Mouse (Mus musculus) c-Kit-positive CD71-positive TER-119-negative erythroid progenitor cells, embryonic 14.5 days (primary cell): ENCODE data around the gene Foxf1.
A peak's percentile ranks its signal among the peaks of the same experiment; 100 is the strongest.

Experiments used
- DNase-seq: peaks from one replicate; pipeline ENCODE4 v3.0.0-alpha.2; 2013; ENCODE audit warnings: low read depth

The Foxf1 gene

DNA sequence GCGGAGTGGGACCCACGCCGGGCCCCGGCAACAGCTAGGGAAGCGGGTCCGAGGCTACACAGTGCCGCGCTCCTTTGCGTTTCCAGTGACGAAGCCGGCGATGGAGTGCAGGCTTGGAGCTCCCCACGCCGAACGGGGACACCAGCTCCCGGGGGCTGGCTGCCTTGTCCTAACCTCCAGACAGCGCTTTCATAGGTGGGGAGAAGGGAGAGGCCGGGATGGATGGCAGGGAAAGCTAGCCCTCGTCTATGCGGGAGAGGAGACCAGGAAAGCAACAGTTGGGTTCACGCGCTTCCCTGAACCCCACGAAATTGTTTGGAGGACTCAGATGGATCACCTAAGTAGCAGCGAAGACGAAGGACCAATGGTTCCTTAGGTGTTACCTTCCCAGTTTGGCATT is 30.9 kb downstream of the Foxf1 start:
- DNase-seq = no peak

DNA sequence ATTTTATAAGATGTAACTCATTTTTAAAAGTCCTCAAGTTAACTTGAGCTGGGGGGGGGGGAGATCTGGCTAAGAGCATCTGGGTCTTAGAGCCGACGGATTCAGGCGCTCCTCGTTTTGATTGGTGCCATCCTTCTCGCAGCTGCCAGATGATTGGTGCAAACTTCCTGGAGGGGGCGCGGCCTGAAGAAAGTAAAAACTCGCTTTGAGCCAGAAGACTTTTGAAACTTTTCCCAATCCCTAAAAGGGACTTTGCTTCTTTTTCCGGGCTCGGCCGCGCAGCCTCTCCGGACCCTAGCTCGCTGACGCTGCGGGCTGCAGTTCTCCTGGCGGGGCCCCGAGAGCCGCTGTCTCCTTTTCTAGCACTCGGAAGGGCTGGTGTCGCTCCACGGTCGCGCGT is 31.8 kb downstream of the Foxf1 start, which contains the start of gene Foxc2:
Foxc2 (plus strand) TSS at position 224 of the 400 bp plus-strand sequence.
- DNase-seq = peak; percentile 47

DNA sequence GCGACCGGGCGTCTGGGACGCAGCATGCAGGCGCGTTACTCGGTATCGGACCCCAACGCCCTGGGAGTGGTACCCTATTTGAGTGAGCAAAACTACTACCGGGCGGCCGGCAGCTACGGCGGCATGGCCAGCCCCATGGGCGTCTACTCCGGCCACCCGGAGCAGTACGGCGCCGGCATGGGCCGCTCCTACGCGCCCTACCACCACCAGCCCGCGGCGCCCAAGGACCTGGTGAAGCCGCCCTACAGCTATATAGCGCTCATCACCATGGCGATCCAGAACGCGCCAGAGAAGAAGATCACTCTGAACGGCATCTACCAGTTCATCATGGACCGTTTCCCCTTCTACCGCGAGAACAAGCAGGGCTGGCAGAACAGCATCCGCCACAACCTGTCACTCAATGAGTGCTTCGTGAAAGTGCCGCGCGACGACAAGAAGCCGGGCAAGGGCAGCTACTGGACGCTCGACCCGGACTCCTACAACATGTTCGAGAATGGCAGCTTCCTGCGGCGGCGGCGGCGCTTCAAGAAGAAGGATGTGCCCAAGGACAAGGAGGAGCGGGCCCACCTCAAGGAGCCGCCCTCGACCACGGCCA is 32.5 kb downstream of the Foxf1 start:
- DNase-seq = no peak

DNA sequence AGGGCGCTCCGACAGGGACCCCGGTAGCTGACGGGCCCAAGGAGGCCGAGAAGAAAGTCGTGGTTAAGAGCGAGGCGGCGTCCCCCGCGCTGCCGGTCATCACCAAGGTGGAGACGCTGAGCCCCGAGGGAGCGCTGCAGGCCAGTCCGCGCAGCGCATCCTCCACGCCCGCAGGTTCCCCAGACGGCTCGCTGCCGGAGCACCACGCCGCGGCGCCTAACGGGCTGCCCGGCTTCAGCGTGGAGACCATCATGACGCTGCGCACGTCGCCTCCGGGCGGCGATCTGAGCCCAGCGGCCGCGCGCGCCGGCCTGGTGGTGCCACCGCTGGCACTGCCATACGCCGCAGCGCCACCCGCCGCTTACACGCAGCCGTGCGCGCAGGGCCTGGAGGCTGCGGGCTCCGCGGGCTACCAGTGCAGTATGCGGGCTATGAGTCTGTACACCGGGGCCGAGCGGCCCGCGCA is 33.0 kb downstream of the Foxf1 start:
- no peak for DNase-seq

DNA sequence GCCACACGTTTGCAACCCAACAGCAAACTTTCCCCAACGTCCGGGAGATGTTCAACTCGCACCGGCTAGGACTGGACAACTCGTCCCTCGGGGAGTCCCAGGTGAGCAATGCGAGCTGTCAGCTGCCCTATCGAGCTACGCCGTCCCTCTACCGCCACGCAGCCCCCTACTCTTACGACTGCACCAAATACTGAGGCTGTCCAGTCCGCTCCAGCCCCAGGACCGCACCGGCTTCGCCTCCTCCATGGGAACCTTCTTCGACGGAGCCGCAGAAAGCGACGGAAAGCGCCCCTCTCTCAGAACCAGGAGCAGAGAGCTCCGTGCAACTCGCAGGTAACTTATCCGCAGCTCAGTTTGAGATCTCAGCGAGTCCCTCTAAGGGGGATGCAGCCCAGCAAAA is 33.7 kb downstream of the Foxf1 start:
- DNase-seq = no peak

DNA sequence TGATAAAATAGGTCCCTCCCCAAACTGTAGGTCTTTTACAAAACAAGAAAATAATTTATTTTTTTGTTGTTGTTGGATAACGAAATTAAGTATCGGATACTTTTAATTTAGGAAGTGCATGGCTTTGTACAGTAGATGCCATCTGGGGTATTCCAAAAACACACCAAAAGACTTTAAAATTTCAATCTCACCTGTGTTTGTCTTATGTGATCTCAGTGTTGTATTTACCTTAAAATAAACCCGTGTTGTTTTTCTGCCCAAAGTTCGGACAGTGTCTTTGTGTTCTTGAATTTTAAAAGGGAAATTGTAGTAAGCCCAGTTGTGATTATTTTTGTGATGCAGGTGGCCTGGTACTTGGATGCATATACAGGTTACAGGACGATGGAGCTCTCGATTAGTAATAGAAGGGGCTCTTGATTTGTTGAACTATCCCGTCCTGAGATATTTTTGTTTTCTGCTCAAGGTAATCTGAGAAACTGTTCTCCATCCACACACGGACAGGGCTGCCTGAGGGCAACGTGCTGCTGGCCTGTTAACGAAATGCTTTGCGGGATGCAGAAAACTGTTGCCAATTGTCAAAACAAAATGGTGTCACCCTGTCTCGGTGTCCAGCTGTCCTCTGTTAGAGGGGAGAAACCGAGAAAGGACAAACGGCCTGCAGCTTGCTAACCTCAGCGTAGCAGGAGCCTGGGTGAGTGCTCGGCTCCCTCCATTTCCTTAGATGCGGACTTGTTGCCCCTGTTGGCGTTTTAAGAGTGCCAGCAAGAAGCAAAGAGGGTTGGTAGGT is 34.6 kb downstream of the Foxf1 start:
- no peak for DNase-seq

DNA sequence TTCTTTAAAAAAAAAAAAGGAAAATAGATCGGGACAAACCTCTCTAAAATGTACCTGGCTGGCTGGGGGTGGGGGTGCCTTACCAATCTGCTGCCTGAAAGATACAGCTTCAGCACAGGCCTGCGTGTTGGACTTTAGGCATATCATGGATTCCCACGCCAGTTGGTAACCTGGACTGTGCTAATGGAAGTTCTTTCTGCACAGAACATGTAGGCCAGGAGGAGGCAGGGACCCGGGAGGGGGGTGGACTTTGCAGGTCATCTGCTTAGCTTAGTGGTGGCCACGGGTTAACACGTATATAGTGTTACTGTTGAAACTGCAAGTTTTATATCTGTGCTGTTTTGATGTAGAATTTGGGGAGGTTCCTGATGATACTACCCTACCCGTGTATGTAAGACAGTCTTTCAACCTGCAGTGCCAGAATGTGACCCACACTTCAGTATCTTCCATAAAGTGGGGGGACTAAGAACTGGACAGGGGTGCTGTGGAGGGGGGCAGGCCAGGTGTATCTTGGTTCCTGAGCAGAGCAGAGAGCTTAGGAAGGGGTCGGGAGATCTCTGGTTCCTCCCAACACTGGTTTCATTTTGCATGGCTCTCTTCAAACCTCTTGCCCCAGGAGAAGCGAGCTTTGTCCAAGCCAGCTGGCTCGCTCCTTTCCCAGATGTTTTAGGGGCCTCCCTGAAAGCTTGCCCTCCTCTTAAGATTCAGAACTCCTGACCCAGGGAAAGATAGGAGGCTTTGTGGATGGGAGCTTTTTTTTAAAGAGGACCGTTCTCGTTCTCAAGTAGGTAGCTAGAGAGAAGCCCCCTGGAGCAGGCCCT is 35.7 kb downstream of the Foxf1 start:
- DNase-seq = no peak

DNA sequence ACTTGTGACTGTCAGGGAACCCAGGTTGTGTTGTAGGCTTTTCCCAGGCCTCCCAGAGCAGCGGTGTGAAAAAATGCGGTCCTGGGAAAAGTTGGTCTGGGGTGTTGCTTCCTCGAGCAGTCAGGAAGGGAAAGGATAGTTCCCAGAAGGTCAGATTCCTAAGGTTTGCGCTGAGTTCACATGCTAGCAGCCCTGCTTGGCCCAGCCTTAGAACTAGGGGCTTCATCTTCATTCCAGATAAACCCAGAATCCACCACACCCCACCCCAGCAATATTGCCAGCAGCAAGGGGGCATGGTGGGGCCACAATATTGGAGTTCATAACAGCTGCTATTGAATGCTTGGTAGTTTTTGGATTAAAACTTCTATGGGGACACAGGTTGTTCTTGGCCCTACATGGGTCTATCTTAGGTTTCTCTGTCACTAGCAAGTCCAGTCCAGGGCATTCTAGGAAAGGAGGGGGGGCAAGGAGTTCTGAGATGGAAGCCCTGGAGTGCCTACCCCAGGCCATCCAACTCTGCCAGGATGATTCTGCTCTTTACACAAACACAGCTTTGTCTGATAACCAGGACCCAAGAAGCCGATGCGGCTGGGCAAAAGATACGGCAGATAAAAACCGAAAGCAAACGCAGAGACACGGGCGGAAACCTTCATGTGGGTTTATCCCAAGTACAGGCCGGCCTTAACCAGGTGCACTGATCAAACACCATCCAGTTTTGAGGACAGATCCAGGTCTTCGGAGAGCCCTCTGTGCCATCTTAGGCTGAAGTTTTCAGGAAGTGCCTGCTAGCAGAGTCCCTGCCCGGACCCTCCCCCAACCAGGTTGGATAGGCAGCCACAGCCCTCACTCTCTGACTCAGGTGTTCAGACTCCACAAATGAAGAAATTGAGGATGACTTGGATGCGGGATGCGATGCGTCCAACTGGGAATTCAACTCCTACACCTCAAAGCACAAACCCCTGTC is 36.6 kb downstream of the Foxf1 start:
- no peak for DNase-seq

DNA sequence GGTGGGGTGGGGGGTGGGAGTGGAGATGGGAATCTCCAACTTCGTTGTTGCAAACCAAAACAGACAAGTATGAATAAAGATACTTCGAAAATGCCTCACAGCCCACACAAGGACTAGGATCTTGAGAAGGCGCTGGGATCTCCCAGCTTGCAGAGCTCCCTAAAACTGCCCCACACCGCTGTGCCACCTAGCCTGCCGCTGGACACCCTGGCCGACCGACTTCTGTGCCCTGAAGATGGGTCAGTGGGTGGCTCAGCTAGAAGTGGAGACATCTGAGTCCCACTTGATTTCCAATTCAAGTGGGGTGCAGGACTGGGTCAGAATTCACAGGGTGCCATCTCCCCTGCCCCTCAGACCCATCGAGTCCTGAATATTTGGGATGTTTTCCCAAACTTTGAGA is 37.5 kb downstream of the Foxf1 start:
- no peak for DNase-seq

DNA sequence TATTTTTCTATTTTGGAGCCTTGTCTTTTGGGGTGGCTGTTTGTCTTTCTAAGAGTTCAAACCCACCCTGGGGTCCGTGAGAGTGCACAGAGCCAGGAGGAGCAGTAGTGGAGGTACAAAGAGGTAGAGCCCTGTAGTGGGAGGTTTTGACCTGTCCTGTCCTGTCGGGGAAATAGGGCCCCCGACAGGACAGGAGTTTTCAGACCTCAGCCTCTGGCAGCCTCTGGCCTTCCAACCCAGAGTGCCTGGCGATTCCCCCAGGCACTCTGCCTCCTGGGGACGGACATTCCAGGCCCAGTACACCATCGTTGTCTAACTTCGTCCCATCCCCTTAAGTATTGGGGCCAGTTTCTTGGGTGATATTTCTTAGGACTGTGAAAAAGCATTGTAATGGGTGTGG is 38.2 kb downstream of the Foxf1 start:
- no peak for DNase-seq

DNA sequence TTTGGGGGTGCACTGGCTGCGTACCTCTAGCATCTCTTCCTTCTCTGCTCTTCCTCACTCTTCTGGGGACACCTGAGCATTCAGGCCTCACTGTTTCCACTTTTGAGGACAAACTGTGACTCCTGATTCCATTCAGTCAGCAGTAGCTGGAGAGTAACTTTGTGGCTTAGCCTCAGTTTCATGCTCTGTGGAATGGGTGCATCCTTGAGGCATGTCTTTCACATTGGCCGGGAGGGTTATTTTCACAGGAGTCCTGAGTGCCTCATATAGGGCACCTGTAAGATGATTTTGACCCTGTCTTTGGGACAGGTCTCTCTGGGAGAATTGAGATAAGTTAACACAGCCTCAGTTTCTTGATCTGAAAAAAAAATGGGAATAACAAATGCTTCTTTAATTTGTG is 38.9 kb downstream of the Foxf1 start:
- no peak for DNase-seq

DNA sequence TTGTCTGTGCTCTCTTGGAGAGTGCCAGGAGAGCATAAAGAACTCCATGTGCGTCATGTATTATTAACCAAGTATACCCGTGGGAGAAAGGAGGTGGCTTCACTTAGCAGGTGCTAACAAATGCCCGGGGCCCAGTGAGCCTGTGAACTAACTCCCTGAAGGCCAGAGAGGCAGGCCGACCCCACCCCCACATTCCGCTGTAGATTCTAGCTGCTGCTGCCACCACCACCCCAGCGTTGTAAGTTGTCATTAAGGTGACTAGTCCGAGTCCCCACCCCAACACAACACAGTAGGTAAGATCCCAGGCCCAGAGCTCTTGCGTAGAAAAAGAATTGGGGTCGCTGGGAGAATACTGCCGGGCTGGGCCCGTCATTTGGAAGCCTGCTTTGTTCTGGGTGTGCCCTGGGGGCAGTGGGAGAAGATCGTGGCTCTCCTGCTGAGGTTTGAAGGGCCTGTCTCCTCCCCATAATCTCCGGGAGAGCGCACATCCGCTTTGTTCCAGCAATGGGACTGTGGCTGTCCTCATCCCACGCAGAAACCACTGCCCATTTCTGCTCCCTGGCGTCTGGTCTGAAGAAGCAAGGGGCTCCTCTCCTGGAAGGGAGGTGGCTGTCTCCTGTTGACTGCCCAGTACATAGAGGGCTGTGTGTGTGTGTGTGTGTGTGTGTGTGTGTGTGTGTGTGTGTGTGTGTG is 40.5 kb downstream of the Foxf1 start:
- no peak for DNase-seq

DNA sequence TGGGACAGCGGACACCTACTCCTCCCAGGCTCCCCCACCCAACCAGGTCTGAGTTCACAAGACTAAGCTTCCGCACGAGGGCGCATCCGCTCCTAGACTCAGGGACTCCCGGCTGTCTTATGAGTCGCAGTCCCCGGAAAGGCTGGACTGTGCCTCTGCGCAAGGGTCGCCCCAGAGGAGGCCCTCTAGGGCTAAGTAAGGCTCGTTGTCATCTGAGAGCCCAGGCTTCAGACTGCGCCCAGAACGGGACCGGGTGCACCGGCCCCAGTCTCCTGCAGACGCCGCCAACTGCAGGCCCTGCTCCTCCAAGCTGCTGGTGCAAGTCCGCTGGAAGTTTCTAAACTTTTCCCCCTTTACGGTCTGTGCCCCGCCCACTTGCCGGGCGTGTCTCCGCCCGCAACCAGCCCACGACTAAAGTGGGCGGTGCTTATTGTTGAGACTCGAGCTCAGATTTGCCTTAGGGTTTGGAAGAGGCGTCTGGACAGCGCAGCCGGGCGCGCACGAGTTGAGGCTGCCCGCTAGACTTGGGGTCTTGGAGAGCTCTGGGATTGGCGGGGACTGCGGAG is 41.2 kb downstream of the Foxf1 start:
- no peak for DNase-seq

DNA sequence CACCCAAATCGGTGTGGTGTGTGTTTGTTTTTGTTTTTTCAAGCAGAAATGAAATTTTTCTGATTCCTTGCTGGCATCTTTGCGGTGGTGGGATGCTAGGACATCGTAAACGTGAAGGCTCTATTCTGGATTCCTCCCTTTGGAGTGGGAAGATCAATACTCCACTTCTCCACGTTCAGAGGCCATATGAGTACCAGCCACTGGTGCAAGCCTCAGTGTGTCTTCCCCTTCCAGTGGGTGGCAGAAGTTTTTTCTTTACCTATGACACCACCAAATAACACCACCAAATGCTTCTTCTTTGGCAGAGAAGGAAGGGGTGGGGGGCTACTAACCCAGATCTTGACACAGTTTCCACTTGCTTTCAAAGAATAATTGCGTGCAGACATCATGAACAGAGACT is 42.0 kb downstream of the Foxf1 start:
- no peak for DNase-seq

DNA sequence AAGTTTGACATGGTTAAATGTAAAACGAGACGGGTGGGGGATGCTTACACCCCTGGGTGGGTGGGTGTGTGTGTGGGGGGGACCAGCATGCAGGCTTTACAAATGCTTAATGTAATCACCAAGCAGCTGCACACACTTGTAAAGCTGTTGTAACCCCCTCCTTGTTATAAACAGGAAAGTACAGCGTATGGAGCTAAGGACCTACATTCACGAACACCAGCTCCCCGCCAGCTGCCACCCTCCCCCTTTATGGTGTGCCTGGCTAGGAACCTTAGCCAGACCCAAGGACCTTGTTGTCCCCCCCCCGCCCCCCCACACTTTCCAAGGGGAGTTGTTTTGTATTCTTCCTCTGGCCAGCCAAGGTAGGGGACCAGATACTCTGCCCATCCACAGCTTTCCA is 42.5 kb downstream of the Foxf1 start:
- no peak for DNase-seq

DNA sequence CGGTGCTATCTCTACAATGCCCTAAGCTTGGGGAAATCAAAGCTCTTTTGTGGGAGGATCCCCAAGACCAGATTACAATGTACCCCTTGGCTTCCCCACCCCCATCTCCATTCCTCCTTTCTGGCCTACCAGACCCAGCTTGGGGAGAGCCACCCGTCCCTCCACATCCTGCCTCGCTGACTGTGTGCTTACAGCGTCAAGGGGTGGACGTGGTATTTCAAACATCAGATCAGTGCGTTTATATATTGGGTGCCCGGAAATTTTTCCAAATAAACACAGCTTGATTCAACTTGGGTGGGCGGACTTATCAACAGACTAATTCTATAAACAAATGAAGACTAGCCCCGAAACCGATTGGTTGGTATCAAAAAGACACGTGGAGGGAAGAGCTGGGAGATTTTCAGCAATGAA is 43.1 kb downstream of the Foxf1 start:
- DNase-seq = no peak

DNA sequence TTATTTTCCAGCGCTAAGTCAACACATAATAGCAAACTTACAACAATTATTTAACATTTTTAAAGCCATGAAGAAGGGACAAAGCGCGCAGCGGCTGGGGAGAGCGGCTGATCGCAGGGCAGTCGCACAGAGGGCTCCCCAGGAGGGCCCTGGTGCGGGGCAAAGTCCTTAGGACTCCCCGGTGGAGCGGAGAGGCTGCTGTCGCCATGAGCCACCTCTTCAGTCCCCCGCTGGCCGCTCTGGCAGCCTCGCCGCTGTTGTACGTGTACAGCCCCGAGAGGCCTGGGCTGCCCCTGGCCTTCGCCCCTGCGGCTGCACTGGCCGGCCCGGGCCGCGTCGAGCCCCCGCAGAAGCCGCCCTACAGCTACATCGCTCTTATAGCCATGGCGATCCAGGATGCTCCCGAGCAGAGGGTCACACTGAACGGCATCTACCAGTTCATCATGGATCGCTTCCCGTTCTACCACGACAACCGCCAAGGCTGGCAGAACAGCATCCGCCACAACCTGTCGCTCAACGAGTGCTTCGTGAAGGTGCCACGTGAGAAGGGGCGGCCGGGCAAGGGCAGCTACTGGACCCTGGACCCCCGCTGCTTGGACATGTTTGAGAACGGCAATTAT is 43.7 kb downstream of the Foxf1 start, which contains the start of gene Foxl1:
Foxl1 (plus strand) TSS at position 185 of the 620 bp plus-strand sequence.
- no peak for DNase-seq

DNA sequence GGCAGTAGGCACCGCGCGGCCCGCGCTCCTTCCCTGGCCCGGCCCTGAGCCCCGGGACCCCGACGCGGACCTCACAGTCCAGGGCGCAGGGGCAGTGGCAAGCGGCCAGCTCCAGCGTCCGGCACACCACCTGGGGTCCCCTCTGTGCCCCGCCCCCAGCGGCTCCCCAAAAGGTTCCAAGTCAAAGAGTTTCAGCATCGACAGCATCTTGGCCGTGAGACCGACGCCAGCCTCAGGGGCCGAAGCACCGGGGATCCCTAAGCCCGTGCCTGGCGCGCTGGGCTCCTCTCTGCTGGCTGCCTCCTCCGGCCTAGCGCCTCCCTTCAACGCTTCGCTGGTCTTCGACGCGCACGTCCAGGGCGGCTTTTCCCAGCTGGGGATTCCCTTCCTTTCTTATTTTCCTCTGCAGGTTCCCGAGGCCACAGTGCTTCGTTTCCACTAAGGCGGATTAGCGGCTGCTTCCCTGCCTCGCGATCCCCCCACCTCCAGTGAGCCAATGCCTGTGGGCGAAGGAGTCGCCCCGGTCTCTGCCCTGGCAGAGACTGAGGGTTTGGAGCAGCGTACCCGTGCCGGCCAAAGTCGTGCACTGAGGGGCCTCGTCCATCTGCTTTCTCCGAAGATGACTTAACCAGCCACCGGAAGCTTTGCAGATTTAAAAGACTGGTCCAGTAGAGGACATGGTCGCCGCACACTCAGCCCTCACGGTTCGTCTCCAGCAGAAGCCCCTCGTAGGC is 44.5 kb downstream of the Foxf1 start:
- no peak for DNase-seq

DNA sequence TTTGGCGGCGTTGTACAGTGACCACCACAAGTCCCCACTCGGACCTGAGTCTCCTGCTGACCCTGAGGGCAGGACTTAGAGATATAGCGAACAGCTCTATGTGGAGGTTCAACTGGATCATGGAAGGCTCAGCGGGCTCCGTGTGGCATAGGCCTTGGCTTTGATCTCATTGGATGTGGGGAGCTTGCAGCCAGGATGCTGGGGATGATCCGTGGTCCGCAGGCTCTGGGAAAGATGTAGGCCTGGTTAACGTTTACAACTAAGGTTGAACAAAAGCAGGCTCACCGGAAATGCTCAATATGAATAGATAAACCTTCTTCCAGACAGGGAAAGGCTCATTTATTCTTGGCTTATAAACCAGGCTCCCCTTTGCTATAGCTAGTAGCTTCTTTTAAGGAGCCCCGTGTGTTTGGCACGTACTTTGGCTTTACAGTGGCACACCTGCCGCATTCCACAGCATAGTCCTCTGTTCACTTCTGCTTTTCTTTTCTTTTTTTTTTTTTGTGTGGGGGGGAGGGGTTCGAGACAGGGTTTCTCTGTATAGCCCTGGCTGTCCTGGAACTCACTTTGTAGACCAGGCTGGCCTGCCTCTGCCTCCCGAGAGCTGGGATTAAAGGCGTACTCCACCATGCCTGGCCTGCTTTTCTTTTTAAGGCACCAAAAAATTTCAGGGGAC is 45.2 kb downstream of the Foxf1 start:
- no peak for DNase-seq
